In the genomic region with DNA sequence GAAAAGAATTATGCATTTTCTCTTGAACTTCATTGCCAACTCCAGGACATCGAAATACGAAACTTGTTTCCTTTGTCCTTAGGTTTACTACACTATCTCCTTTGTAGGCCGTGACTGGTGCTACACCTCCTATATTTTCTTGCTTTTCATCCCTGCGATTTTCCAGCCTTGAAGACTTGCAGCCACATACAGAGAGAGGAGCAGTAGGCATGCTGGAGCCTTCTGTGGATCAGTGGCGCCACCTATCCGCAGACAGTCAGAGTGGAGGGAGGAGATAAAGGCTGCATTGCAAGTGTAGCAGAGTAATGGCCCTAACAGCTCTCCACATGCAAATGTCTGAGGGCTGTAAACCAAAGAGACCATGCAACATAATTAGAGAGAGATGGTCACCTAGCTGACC, we compare ENCODE assay signal across 9 mouse cellular contexts.
DNase-seq lines count a peak whose midpoint lies in the region; TF ChIP-seq lines count a peak whose summit lies in the region.
"Had no signal": no experiment of that assay in that cellular context is flagged by ENCODE, and none has a peak within 500 bp of the region (broad histone marks: within the 10 kb centered on the region; RNA-seq: fewer than 3 reads in every experiment).

No protein-coding gene starts in this region.

- peak; percentile 15 to 70; a peak in 3 of 4 replicates for TF ChIP-seq CTCF in CH12.LX (conservative IDR thresholded peaks at IDR 0.05 in 1 of 2, IDR thresholded peaks at IDR 0.05 in 1 of 2; ENCODE audit: low read depth in 2 of 2, low read length in 2 of 2)

- no peak for TF ChIP-seq EP300 in CH12.LX (IDR thresholded peaks at IDR 0.05; ENCODE audit: low read length)

- intact Hi-C loops in left cerebral cortex, postnatal 4 days (cut with DNase I) = no loop called here
- intact Hi-C loops in left cerebral cortex, postnatal 36 days (cut with DNase I) = no loop called here

- DNase-seq in embryo, embryonic 10 days (ENCODE audit: low spot score) = peak; percentile 56
- no peak for DNase-seq in embryo, embryonic 9.5 days (ENCODE audit: extremely low spot score)
- peak; percentile 36 for DNase-seq in left cerebral cortex, postnatal 4 days
- no peak for DNase-seq in left cerebral cortex, postnatal 36 days (ENCODE audit: low spot score in 2 of 2)
- peak; percentile 29 for DNase-seq in CH12.LX (ENCODE audit: extremely low read depth)
- peak; percentile 10 for DNase-seq in kidney, postnatal 14 days
- DNase-seq in urinary bladder, postnatal 10 days (ENCODE audit: low spot score) = no peak
- DNase-seq in T-cell, adult 2 months (ENCODE audit: low spot score) = no peak

- peak; percentile 41 for TF ChIP-seq RAD21 in CH12.LX (IDR thresholded peaks at IDR 0.05; ENCODE audit: low read depth, low read length)

- H3K36me3 ChIP-seq in CH12.LX (replicated peaks in 1 of 2; ENCODE audit: control insufficient read depth in 1 of 2, insufficient read depth in 1 of 2, low read length in 1 of 2) = no peaks in the 10 kb centered on the region
- H3K36me3 ChIP-seq: embryonic facial prominence, embryonic 12.5 days had no signal

- no peaks in the 10 kb centered on the region for H3K9me3 ChIP-seq in CH12.LX (replicated peaks; ENCODE audit: low read length)
- H3K9me3 ChIP-seq: embryonic facial prominence, embryonic 12.5 days had no signal

- in situ Hi-C loops in CH12.LX (cut with MboI; ENCODE audit: low pct_ligation_motif_present, low pct_unique_long_range_greater_than_20kb, low sequenced_read_pairs) = no loop called here

- no peak overlapping the region for H3K27ac ChIP-seq in CH12.LX (ENCODE audit: insufficient read depth, low read depth)
- H3K27ac ChIP-seq: embryonic facial prominence, embryonic 12.5 days had no signal

- no peak overlapping the region for H3K4me2 ChIP-seq in CH12.LX (ENCODE audit: insufficient read depth, low read depth, poor library complexity, severe bottlenecking)
- H3K4me2 ChIP-seq: embryonic facial prominence, embryonic 12.5 days had no signal

- no peak overlapping the region for H3K9ac ChIP-seq in CH12.LX (ENCODE audit: insufficient read depth, low read depth)
- H3K9ac ChIP-seq: embryonic facial prominence, embryonic 12.5 days had no signal

- dilution Hi-C loops in CH12.LX (cut with MboI; ENCODE audit: extremely low pct_ligation_motif_present, extremely low pct_unique_long_range_greater_than_20kb, low sequenced_read_pairs) = no loop called here

- no peak for TF ChIP-seq POLR2A in CH12.LX (IDR thresholded peaks at IDR 0.05; ENCODE audit: low read depth, low read length)

- H3K4me1 ChIP-seq in CH12.LX (ENCODE audit: control insufficient read depth in 1 of 2, insufficient read depth in 2 of 2) = no peaks in the 10 kb centered on the region
- H3K4me1 ChIP-seq: embryonic facial prominence, embryonic 12.5 days had no signal

- H3K27me3 ChIP-seq in CH12.LX (replicated peaks) = no peaks in the 10 kb centered on the region

- no peak overlapping the region for H3K4me3 ChIP-seq in CH12.LX (replicated peaks in 1 of 3; ENCODE audit: low read depth in 2 of 3, low read length in 2 of 3, poor library complexity in 1 of 3)
- H3K4me3 ChIP-seq: embryonic facial prominence, embryonic 12.5 days had no signal

- H3K79me2 ChIP-seq in CH12.LX (replicated peaks; ENCODE audit: control insufficient read depth, extremely low read depth, insufficient read depth, poor library complexity, severe bottlenecking) = no peaks in the 10 kb centered on the region

TF ChIP-seq in CH12.LX, 34 proteins besides CTCF, POLR2A, EP300 and RAD21:
- TF ChIP-seq SMC3 (IDR thresholded peaks at IDR 0.05; ENCODE audit: low read depth, low read length) = peak; percentile 27; the same call in 1 of the 2 replicates
- no peak for TF ChIP-seq NELFE (IDR thresholded peaks at IDR 0.05; ENCODE audit: low read depth, low read length)

Comparison
In these comparisons a context has a peak if more than half of its experiments do, and no peak if none do; other contexts are left out.
1. DNase-seq: peak in embryo, embryonic 10 days (single experiment), left cerebral cortex, postnatal 4 days (single experiment), CH12.LX (single experiment) and kidney, postnatal 14 days (single experiment); none in embryo, embryonic 9.5 days (single experiment), left cerebral cortex, postnatal 36 days (0 of 2), urinary bladder, postnatal 10 days (single experiment) and T-cell, adult 2 months (single experiment).